Mouse (Mus musculus): Measurements from ENCODE around the gene Aqp1. TPM values are rescaled to one million over a fixed set of nuclear protein-coding genes. Genes with fewer than 3 reads are reported as not detected.

Aqp1 gene
- polyA plus RNA-seq, 2 experiments from 2014 or later, result 0.18 TPM; not detected in 1

- ATAC-seq, result no peak
These were observed 20.9 kb downstream of the Aqp1 start for GRCm38 (mm10) chr6:55356976-55357635.

GRCm38 (mm10) chr6:55357636-55358031 lies 21.4 kb downstream of the Aqp1 start:
- ATAC-seq, result no peak

DNA sequence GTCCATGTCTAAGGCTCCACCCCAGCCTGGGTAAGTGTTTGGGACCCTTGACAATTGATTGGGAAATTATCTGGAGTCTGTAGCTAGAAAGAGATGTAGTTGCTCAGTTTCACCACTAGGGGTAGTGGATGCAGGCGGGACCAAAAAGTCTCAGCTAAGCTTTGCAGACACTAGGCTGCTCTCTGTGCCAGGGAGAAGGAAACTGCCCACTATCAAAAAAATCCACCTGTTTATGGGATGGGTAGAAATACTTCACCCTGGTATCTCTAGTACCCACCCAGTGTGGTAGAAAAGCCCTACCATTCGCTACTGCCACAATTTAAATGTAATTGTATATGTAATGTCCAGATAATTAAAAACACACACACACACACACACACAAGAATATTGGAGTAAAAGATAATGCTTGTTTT lies 22.5 kb downstream of the Aqp1 start:
- ATAC-seq, result no peak

DNA sequence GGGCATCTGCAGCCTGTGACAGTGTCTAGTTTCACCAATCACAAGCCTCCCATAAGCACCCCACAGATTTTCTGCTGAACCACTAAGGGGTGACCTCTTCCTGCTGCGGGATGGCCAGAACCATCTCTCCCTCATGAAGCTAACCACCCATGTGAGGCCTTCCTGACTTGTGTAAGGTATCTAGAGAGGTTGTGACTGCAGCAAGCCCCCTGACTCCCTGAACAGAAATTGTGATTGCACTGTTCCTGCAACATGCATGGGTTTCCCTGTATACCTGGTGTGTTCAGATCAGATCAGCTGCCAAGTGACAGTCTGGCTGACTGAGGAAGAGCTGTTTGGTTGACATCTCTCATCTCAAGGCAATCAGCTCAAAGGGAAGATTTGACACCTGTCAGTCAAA lies 26.4 kb downstream of the Aqp1 start:
- no peak for ATAC-seq

- ATAC-seq, result no peak
These were observed 30.9 kb downstream of the Aqp1 start for GRCm38 (mm10) chr6:55367126-55367525.

DNA sequence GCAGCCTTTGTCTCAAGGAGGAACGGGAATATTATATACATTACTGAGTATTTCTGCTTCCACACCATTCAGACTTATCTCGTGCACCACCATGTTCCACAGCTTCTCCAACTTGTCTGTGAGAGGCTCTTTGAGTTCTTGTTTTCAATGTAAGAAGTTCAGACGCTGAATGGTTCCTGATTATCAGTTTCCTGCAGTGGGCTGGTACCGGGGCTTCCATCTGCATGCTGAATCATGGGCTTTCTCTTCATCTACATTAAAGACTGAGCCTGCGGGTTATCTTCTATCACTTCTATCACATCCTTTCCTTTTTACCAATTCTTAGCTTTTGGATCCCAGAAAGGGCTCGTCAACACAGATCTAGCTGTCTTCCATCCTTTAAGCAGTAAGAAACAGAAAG lies 34.6 kb downstream of the Aqp1 start:
- ATAC-seq, result no peak

DNA sequence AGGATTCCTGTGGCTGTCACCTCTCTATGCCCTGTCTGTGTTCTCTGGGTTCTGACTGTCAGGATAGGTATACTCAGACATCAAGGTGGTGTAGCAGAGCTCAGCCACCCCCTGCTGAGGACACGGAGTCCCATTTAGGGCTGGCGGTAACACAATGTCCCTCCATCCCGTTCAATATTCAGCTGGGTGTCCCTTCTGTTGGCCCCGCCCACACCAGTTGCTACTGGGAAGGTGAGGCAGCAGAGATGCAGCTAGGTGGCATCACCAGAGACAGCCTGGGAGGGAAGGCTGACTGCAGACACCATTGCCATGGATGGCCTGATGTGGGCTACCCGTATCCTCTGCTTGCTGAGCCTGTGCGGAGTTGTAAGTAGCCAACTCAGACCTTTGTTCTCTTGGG lies 39.8 kb downstream of the Aqp1 start, which contains the start of gene Ghrhr:
TSS of gene Ghrhr (plus strand) at position 220 of the 400 bp plus-strand sequence.
- no peak for ATAC-seq

GRCm38 (mm10) chr6:55376511-55376910 lies 40.3 kb downstream of the Aqp1 start:
- no peak for ATAC-seq

DNA sequence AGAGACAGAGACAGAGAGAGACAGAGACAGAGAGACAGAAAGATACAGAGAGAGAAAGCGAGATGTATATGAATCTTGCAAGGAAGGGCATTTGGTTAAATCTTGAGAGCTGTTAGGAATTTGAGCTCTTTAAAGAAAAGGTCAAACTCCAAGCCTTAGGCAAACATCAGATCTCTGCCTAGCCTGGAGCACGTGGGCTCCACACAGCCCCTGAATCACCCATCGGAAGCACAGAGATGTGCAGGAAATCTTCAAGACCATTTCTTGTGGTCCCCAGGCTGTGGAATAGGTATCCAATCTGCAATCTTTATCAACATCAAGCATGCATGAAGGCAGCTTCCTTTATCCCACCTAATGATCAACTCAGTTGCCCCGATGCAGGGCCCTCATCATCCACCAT lies 41.2 kb downstream of the Aqp1 start:
- ATAC-seq, result no peak

DNA sequence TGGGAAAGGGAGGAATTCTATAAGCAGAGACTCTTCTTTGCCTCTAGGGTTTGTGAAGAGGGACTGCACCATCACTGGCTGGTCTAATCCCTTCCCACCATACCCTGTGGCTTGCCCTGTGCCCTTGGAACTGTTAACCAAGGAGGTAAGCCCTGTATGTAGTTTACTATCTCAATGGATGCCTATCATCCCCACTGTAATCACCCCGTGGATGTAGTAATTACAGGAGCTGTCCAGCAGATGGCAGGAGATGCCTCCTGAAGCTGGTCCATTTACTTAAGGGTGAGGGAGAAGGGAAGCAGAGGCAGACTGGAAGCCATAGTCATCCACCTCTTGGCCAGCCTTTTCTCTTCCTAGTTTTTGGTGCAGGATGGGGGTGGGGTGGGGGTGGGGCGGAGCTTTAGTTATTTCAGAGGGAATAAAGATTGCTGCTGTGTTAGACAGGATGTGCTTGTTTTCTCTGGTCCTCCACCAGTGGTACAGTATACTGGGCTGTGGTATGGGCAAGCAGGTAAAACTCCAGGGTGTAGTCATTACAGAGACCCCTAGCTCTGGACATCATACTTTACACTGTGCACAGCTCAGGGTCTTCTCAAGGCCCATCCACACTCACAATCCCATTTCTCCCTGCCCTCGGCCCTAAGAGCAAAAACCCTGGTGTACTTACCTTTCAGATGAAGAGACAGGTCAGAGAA lies 43.6 kb downstream of the Aqp1 start:
- no peak for ATAC-seq

DNA sequence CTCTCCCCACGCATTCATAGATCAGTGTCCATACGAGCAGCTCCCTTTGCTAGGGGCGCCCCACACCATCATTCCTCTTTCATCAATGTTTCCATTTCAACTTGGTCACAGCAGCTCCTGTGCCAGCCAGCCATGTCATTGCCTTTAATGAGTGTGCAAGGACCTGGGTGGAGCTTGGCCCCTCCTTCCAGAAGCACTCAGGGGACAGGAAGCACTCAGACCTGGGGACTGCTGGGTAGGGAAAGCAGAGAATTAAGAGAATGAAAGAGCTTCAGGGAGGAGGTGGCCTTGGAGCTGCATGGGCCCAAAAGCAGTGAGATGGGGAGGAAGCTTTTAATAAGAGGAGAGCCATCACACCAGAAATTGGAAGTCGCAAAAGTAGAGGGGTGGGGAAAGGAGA lies 45.7 kb downstream of the Aqp1 start:
- no peak for ATAC-seq

- ATAC-seq, result no peak
These were observed 47.7 kb downstream of the Aqp1 start for GRCm38 (mm10) chr6:55383897-55384296.

GRCm38 (mm10) chr6:55384356-55384951 lies 48.2 kb downstream of the Aqp1 start:
- no peak for ATAC-seq

DNA sequence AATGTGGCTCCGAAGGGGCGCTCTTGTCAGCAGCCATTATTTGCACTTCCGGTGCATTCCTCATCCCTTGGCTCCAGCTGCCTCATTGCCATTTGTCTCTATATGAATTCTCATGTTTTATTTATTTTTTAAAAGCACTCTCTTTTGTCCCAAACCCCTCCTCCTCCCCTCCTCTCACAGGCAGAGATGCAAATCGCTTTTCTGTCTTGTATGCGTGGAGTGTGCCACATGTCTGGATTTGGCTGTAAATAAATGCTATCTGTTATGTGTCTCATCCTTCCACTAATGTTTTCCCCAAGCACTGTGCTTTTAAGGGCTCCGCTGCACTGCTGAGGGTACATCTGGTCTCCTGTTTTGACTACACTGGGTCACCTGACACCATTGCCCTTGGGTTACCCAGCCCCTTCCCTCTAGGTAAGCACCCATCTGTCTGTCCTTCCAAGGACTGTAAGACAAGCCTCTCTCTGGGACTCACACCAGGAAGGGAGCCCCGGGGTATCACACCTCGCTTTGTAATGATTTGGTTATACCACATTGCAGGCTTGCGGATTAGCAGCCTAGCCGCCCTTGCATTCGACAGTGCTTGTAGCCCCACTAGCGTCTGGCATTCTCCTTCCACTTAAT lies 52.4 kb downstream of the Aqp1 start:
- ATAC-seq, result no peak

GRCm38 (mm10) chr6:55389321-55389720 lies 53.1 kb downstream of the Aqp1 start:
- no peak for ATAC-seq

DNA sequence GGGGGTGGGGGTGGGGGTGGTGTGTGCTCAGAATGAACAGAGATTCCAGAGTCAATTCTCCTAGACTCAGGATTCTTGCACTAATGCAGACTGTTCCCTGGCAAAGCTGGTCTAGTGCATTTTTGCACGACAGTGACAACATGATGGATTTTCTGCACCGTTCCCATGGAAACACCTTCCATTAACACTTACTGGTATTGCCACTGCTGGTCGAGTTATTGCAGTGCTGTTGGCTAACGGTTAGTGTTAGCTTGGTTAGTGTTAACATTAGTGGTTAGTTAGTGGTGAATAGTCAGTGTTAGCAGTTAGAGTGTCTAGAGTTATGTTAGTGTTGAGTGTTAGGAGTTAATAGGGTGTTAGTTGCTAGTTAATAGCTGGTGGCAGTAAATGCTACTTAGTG lies 55.6 kb downstream of the Aqp1 start:
- no peak for ATAC-seq

DNA sequence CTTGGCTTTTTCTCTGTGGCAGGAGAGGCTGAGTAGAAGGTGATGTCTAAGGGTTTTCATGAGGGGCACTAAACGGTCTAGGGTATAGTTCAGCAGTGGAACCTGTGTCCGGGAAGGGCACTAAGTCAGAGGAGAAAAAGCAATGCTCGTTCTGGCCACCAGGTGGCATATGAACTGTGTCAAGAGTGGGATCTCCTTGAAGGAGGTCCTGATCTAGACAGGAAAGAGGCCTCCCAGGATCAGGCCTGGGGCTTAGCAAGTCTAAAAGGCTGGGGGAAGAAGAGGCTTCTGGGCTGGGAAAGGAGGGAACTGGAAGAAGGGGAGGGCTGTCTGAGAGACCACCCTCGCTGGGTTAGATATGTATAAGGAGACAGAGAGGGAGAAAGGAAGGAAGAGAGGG lies 56.2 kb downstream of the Aqp1 start:
- no peak for ATAC-seq

DNA sequence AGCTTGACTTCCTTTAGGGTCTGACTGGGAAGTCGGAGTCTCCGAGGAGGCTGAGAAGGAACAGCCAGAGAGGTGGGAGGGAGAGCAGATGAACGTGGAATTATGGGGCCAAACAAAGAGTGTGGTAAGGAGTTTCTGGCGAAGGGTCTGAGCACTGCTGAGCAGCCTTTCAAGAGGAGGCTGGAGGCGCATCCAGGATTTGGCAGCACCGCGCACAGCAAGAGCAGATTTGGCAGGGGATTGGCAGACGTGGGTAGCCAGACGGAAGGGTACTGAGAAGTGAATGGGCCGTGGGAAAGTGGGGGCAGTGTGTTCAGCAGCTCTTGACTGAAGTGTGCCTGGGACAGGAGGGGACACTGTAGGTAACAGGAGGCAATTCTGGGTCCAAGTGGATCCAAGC lies 58.6 kb downstream of the Aqp1 start:
- ATAC-seq, result no peak

- no peak for ATAC-seq
These were observed 59.9 kb downstream of the Aqp1 start for GRCm38 (mm10) chr6:55396176-55396575.

DNA sequence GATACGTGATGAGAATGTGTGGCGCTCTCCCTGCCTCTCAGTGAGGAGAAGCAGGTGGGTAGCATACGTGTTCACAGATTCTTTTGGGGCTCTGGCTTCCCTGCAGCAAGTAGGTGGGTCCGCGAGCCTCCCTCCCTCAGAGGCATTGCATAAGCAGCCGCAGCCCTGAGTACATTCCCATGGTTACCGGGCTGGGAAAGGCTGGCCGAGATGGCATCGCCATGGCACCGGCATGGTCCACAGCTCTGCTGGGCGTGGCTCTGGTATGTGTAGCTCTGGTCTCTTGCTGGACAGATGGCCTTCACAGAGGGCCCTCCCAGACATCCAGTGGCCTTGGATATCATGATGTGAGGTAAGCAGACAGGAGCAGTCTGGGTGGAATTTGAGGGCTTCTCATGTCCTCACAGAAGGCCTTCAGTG lies 60.4 kb downstream of the Aqp1 start:
- no peak for ATAC-seq

Measured in activated CD4-positive, CD25-positive, alpha-beta regulatory T cell, adult 4 months (primary cell).